Mouse (Mus musculus) cerebellum, postnatal 14 days (tissue): Measurements from ENCODE around the gene Enc1.
"Not testable (repeated sequence)": the region's sequence is repeated elsewhere in the genome, so short reads cannot be mapped to it uniquely, and the experiment has no call there.

Source experiments
- DNase-seq, 2 experiments: peaks; one replicate each; pipeline ENCODE4 v3.0.0; 2021; ENCODE audit warnings: mixed read lengths in 2 of 2

Gene Enc1

GRCm38 (mm10) chr13:97252469-97252868, 11.6 kb downstream of the Enc1 start:
- no peak for DNase-seq

DNA sequence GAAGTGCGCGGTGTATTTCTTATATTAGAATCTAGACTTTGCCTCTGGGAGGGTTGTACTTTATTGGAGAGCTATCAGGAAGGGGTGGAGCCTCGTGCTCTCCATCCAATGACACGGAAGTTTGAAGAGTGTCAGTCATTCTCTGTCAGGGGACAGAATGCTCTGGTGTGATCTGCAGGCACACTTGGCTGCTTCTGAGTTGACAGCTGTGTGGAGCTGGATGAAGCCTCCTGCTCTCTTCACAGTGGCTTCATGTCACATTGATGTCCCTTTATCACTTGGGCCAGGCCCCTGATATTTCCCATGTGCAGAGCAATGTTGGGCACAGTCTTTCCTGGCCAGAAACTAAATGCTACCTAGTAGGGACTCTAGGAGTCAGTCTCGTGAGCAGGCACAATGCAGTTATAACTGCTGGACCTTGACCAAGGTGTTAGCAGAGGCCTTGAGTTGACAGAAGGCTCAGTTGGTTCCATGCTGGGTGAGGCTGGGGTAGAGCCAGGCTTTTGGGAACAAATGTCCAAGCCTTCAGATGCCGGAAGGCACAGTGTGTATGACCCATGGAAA, 12.6 kb downstream of the Enc1 start:
- peak; percentile 87 to 89 for DNase-seq

- no peak for DNase-seq
Observed at GRCm38 (mm10) chr13:97253994-97254393, 13.1 kb downstream of the Enc1 start.

DNA sequence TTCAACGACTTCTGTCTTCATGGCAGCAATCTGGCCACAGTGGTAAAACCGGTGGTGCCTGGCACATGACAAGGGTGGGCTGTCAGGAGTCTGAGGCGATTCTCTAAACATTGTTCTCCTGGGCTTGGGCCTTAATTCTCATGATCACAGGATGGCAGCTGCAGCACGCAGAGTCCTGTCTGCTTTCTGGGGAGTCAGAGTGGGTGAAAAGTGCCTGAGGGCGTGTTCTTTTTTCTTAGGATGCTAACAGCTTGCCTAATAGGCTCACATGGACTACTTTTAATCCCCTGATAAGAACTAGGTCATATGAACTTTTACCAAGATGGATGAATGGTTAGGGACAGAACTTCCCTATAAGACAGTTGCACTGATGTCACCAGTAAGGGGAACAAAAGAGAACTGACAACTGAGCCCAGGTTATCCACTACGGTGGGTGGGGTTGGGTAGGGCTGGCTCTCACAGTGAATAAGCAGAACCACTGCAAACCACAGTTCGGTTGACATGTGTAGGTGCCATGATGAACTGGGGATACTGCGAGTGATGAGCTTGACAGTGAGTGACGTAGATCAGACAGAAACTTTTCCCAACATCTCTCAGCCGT, 13.8 kb downstream of the Enc1 start:
- no peak for DNase-seq

- no peak for DNase-seq
Observed at GRCm38 (mm10) chr13:97255976-97256848, 15.3 kb downstream of the Enc1 start.

GRCm38 (mm10) chr13:97256849-97257379, 16.0 kb downstream of the Enc1 start:
- no peak for DNase-seq

DNA sequence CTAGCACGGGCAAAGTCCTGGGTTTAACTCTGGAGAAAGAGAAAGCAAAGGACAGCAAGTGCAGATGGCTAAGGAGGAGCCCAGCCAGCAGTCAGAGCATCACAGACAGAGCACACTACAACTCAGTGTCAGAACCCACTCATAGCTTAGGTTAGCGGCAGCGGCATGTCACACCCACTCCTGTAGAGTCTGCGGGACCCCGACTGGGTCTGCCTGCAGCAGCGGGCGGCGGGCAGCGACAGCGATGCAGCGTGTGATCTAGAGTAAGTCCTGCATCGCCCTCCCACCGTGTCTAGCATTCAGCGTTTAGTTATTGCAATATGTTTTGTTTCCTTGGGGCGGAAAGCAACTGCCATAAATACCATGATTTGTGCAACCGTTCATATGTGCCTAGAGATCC, 18.4 kb downstream of the Enc1 start:
- DNase-seq: no peak

DNA sequence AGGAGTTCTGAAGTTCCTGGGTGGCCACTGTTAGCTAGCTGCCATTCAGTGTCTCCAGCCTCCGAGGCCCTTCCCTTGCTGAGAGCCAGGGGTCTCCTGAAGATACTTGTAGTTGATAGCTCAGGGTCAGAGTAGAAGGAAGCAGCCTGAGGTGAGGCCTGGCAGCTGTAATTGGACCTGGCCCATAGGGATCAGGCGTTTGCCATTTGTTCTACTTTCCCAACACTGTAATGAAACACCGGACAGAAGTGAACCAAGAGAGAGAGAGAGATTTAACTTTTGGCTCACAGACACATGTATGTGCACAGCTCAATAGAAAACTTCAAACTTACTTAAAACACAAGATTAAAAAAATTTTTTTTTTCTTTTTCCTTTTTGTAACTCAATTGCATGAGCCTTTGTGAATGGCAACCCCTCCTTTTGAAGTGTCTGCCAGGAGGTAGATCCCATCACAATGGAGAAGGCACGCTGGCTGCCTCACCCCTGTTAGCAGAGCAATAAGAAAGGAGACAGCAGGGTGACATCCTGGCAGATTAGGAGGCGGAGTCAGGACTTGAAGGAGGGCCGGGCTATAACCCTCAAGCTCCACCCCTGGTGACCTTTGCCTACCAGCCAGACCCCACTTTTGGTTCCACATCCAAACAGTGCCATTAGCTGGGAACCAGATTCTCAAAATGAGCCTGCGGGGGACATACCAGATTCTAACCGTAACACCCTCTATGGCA, 19.7 kb downstream of the Enc1 start:
- no peak for DNase-seq

DNA sequence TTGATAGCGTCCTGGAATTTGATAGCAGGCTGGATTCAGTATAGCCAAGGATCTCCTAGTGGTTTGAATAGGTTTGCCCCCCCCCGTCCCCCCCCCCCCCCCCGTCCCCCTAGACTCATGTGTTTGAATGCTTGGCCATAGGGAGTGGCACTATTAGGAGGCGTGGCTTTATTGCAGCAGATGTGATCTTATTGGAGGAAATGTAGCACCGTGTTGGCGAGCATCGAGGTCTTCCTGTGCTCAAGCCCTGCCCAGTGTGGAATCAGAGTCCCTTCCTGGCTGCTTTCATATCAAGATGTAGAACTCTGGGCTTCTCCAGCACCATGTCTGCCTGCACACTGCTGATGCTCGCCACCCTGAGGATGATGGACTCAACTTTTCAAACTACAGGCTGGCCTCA, 20.6 kb downstream of the Enc1 start:
- DNase-seq: no peak

DNA sequence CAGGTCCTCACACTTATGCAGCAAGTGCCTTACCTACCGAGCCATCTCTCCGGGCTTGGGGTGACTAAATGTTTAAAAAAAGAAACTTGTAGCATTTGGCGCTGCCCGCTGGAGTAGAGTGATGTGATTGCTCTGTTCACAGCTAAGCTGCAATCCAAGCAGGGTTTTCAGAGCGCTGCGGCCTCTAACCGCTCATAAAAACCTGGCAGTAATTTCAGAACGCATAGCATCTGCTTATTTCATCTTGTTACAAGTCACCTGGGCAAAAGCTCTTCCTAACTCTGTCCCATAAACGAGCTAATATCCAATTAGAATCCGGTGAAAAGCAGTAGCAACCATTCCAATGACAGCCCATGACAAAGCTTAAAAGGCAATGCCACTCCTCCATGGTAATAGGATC, 21.8 kb downstream of the Enc1 start:
- DNase-seq: no peak

GRCm38 (mm10) chr13:97265534-97265933, 24.6 kb downstream of the Enc1 start:
- not testable (repeated sequence) for DNase-seq

DNA sequence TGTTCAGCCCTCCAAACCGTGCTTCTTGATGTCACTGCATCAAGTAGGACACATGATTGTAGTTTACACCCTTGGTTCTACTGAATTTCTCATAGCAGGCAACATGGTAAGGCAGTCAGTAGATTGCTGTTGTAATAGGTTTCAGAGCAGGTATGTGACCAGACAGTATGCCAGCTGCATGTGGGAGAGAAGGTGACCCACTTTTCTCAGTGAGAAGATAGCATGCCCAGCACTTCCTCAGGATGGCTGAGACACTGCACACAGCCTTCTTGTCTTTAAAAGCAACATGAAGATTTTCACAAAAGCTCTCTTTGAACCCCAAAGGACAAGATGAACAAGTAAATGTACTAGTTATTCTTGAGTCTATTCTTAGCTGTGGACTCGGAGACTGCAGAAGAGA, 29.8 kb downstream of the Enc1 start:
- DNase-seq: no peak

DNA sequence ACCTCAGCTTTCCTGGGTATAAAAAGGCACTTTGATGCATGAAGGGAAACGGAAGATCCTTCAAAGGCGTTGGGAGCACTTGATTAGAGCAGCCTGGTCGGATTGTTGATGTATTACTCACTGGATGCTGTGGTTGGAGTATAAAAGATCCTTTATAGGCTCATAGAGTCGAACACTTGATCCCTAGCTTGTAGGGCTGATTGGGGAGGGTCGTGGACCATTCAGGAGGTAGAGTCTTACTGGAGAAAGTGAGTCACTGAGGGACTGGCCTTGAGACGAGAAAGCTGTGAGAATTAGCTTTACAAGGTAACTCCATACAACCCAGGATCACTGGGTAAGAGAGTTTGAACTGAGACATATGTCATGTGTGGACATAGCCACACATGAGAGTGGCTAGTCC, 30.7 kb downstream of the Enc1 start:
- DNase-seq: no peak

GRCm38 (mm10) chr13:97274757-97275156, 33.9 kb downstream of the Enc1 start:
- no peak for DNase-seq

DNA sequence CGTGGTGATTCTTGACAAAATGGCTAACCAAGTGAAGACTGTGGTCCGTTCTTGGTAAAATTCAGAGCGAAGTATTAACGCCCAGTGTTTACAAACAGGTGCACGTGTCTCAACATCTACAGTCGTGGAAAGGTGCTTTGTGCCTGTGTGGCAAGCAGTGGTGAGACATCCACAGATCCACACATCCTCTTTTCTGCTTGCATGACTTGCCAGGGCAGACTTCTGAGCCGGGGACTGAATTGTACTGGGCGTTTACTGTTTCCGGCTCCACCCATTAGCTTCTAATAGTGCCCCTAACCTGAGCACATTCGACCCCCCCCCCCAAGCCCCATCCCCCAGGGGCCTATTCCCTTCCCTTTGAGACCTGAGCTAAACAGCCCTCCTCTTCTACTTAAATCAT, 34.6 kb downstream of the Enc1 start:
- no peak for DNase-seq

DNA sequence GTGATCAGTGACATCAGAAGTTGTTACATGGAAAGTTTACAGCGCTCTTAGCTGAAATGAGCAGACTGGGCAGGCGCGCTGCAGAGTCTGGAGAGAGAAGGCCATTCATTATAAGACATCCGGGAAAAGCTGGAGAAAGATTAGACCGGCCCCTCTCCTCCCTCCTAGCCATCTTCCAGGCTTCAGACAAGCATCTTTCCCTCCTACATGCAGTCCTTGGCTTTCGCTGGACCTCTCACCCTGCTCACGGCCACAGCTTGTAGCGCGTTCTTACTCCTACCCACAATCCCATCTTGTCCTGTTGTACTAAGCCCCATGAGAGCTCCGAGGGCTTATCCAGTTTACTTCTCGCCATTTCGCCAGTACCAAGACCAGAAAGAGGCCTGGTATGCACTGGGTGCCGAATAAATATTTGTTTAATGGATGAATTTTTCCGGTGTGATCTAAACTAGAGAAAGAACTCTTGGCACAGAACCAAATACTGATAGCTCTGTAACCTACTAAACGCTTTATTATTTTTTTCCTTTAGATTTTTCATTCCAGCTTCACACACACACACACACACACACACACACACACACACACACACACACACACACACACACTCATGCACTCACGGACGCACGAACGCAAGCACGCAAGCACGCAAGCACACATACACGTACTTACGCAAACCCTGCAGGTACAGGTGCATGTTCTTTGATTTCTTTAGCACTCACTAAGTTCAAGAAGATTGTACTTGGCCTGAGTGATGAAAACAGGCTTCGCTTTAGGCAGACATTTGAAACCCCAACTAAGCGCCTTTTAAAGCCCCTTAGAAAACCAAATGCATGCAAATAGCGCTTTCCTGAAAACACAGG, 41.4 kb downstream of the Enc1 start:
- no peak for DNase-seq

GRCm38 (mm10) chr13:97282911-97283281, 42.0 kb downstream of the Enc1 start:
- DNase-seq: no peak

DNA sequence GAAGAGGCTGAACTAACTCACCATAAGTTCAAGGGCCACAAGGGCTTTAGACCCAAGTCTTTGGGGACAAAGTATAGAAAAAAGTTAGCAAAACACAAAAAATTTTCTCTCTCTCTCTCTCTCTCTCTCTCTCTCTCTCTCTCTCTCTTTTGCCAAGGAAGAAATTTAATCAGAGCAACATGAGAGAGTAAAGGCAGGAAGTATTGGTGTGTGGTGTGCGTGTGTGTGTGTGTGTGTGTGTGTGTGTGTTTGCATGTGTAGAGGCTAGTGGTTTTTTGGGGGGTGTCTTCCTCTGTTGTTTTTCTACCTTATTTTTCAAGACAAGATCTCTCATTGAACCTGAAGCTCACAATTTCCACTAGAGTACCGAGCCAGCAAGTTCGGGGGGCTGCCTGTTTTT, 46.1 kb downstream of the Enc1 start:
- DNase-seq: no peak

DNA sequence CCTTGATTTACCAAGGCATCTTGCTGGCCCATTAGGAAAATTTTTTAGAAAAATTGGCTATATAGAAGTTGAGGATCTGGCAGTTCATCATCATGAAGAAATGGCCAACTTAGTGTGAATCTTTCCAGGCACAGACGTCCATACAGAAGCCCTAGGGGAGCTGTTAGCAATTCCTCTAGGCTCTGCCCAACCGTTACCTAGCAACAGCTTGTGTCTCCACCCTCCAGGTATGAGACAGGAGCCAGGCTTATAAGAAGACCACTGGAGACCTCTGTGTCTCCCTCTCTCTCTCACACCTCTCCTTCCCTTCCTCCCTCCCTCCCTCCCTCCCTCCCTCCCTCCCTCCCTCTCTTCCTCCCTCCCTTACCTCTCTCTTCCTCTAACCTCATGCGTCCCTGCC, 49.8 kb downstream of the Enc1 start:
- no peak for DNase-seq

- DNase-seq: peak; percentile 27 to 31
Observed at GRCm38 (mm10) chr13:97291354-97291753, 50.4 kb downstream of the Enc1 start.

DNA sequence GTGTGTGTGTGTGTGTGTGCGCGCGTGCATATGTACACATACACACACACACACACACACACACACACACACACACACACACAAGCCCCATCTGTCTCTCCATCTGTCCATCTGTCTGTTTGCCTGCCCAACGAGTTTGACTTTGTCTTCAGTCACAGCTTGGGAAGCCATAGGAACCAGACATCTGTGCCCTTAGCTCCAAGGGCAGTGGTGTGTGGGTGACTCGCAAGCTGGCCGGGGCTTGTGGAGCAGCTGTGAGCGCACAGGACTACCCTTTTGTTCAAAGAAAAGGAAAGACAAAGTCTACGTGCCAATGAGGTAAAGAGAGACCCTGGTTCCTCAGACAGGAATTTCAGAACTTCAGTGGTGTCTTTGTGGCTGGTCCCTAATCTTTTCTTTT, 51.1 kb downstream of the Enc1 start:
- DNase-seq: peak; percentile 73 to 74
